Mouse (Mus musculus): Measurements from ENCODE around the gene Carns1. TPM values are rescaled to one million over a fixed set of nuclear protein-coding genes. Genes with fewer than 3 reads are reported as not detected.
A peak's percentile ranks its signal among the peaks of the same experiment; 100 is the strongest.

The Carns1 gene
- polyA plus RNA-seq, 1 experiment, result 2.5 TPM

DNA sequence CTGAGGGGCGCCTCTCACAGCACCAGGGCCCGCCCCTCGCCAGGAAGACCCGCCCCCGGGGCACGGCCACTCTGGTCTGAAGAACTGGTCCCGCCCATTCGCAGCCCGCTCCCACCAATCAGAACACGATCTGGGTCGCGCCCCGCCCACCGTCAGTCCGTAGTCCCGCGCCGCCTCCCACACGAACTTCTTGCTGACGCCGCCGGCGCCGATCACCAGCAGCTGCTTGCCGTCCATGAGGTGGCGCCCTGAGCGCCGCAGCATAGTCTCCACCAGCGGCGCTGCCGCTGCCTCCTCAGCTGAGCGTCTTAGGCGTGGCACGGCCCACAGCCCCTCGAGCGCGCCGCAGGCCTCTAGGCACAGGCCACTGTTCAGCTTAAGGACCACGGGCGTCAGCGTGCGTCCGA, 5.9 kb downstream of the Carns1 start:
- H3K27me3 ChIP-seq (ENCODE audit: control insufficient read depth, insufficient read depth, low read length), result no peaks in the 10 kb centered on the region
- H3K4me3 ChIP-seq (ENCODE audit: control insufficient read depth, low read depth, low read length), result peak overlapping the region; percentile 76
- no peaks in the 10 kb centered on the region for H3K36me3 ChIP-seq (ENCODE audit: control insufficient read depth, insufficient read depth, low read length)
- H3K27ac ChIP-seq (ENCODE audit: control insufficient read depth, insufficient read depth, low read depth, low read length), result peak overlapping the region; percentile 46
- H3K4me1 ChIP-seq (ENCODE audit: control insufficient read depth, insufficient read depth, low read length), result peaks cover 5% of the 10 kb centered on the region
- peak; percentile 84 for TF ChIP-seq POLR2A (IDR thresholded peaks at IDR 0.05; ENCODE audit: control insufficient read depth, low read depth, low read length)
- peak; percentile 41; the same call in 1 of the 2 replicates for TF ChIP-seq CTCF (IDR thresholded peaks at IDR 0.05; ENCODE audit: control insufficient read depth, insufficient read depth, insufficient replicate concordance, low read depth, low read length)

DNA sequence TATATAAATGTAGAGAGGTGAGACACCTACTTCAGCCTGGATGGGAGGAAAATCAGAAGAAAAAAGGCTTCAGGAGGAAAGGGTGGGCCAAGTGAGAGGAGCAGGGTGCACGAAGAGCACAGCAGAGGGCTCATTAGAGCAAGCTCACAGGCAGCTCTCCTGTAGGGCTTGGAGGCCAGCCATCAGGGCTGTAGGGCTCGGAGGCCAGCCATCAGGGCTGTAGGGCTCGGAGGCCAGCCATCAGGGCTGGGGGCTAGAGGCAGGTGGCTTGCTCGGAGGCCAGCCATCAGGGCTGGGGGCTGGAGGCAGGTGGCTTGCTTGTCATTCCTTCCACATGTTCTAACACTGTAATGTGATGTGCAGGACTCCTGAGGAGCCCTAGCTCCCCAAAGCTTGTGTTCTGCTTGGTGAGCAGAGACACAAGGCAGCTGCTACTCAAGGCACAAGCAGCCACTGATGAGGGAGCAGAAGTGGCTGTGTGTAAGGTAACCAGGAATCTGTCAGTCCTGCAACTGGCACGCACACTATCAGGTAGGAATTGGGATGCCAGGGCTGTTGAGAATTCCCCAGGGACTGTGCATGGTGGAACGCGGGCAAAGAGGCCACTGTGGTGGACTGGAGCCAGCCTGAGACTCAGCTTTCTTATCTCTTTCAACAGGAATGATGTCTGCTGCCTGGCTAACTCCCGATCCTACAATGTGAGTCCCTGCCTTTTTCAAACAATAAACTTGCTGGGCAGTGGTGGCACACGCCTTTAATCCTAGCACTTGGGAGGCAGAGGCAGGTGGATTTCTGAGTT, 8.4 kb downstream of the Carns1 start:
- Histone ChIP-seq H3K4me1 (ENCODE audit: control insufficient read depth, insufficient read depth, low read length) (peaks cover 12% of the 10 kb centered on the region), H3K27ac (ENCODE audit: control insufficient read depth, insufficient read depth, low read depth, low read length) (no peak overlapping the region), H3K4me3 (ENCODE audit: control insufficient read depth, low read depth, low read length) (no peak overlapping the region), H3K36me3 (ENCODE audit: control insufficient read depth, insufficient read depth, low read length) (no peaks in the 10 kb centered on the region), H3K27me3 (ENCODE audit: control insufficient read depth, insufficient read depth, low read length) (no peaks in the 10 kb centered on the region)
- TF ChIP-seq POLR2A (IDR thresholded peaks at IDR 0.05; ENCODE audit: control insufficient read depth, low read depth, low read length) (no peak), CTCF (IDR thresholded peaks at IDR 0.05; ENCODE audit: control insufficient read depth, insufficient read depth, insufficient replicate concordance, low read depth, low read length) (no peak)

DNA sequence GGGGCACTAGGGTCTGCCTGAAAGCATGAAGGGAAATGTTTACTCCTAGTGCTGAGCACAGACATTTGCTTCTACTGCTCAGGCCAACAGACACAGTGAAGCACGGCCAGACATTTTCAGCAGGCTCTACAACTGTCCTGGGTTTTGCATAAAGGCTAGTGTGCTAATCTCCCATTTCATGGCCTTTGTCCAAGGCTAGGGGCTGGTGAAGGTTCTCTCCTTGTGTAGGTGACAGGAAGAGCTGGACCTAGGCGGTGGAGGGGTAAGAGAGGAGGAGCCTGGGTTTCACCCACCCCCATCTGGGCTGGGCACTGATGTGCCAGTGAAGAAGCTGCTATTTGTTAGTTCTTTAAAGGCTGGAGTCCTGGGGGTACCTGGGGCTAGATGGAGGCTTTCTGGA, 10.6 kb downstream of the Carns1 start:
- no peaks in the 10 kb centered on the region for H3K27me3 ChIP-seq (ENCODE audit: control insufficient read depth, insufficient read depth, low read length)
- H3K36me3 ChIP-seq (ENCODE audit: control insufficient read depth, insufficient read depth, low read length), result no peaks in the 10 kb centered on the region
- peaks cover 9% of the 10 kb centered on the region for H3K4me1 ChIP-seq (ENCODE audit: control insufficient read depth, insufficient read depth, low read length)
- no peak overlapping the region for H3K4me3 ChIP-seq (ENCODE audit: control insufficient read depth, low read depth, low read length)
- no peak overlapping the region for H3K27ac ChIP-seq (ENCODE audit: control insufficient read depth, insufficient read depth, low read depth, low read length)
- TF ChIP-seq CTCF (IDR thresholded peaks at IDR 0.05; ENCODE audit: control insufficient read depth, insufficient read depth, insufficient replicate concordance, low read depth, low read length) (no peak), POLR2A (IDR thresholded peaks at IDR 0.05; ENCODE audit: control insufficient read depth, low read depth, low read length) (no peak)

DNA sequence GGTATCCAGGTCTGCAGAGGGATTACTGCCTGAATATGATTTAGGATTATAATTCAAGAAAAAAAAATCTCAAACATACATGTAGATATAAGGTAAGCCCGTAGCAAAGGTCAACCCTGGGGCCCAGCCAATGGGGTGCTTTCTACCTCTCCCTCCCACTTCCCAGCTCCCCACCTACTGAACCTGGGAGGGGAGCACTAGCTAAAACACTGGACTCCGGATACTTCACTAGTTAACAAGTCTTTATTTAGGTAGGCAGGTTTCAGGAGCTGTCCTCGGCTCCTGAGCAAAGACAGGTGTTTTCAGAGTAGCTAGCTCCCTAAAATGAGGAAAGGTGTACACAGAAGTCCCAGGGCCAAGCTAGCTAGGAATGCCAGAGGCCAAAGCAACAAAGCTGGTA, 11.2 kb downstream of the Carns1 start:
- no peaks in the 10 kb centered on the region for H3K36me3 ChIP-seq (ENCODE audit: control insufficient read depth, insufficient read depth, low read length)
- H3K27ac ChIP-seq (ENCODE audit: control insufficient read depth, insufficient read depth, low read depth, low read length), result no peak overlapping the region
- H3K4me3 ChIP-seq (ENCODE audit: control insufficient read depth, low read depth, low read length), result no peak overlapping the region
- TF ChIP-seq POLR2A (IDR thresholded peaks at IDR 0.05; ENCODE audit: control insufficient read depth, low read depth, low read length) (no peak), CTCF (IDR thresholded peaks at IDR 0.05; ENCODE audit: control insufficient read depth, insufficient read depth, insufficient replicate concordance, low read depth, low read length) (no peak)
- peaks cover 8% of the 10 kb centered on the region for H3K4me1 ChIP-seq (ENCODE audit: control insufficient read depth, insufficient read depth, low read length)
- H3K27me3 ChIP-seq (ENCODE audit: control insufficient read depth, insufficient read depth, low read length), result no peaks in the 10 kb centered on the region

DNA sequence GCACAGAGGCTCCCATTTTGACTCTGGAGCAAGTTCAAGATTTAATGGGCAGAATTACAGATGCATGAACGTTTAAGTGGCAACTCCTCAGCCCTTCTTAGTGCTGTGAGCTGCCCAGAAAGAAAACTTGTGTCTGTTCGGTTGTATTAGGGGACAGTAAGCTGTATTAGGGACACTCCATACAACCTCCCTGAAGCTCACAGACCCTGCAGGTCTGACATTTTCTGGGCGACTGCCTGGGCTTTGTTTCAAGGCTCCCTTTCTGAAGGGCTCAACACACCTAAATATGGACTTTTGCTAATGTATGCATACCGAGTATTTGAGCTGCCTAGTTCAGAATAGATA, 11.8 kb downstream of the Carns1 start:
- Histone ChIP-seq H3K27ac (ENCODE audit: control insufficient read depth, insufficient read depth, low read depth, low read length) (peak overlapping the region; percentile 33), H3K36me3 (ENCODE audit: control insufficient read depth, insufficient read depth, low read length) (no peaks in the 10 kb centered on the region), H3K27me3 (ENCODE audit: control insufficient read depth, insufficient read depth, low read length) (no peaks in the 10 kb centered on the region), H3K4me1 (ENCODE audit: control insufficient read depth, insufficient read depth, low read length) (peaks cover 8% of the 10 kb centered on the region), H3K4me3 (ENCODE audit: control insufficient read depth, low read depth, low read length) (peak overlapping the region; percentile 93)
- no peak for TF ChIP-seq CTCF (IDR thresholded peaks at IDR 0.05; ENCODE audit: control insufficient read depth, insufficient read depth, insufficient replicate concordance, low read depth, low read length)
- no peak for TF ChIP-seq POLR2A (IDR thresholded peaks at IDR 0.05; ENCODE audit: control insufficient read depth, low read depth, low read length)

DNA sequence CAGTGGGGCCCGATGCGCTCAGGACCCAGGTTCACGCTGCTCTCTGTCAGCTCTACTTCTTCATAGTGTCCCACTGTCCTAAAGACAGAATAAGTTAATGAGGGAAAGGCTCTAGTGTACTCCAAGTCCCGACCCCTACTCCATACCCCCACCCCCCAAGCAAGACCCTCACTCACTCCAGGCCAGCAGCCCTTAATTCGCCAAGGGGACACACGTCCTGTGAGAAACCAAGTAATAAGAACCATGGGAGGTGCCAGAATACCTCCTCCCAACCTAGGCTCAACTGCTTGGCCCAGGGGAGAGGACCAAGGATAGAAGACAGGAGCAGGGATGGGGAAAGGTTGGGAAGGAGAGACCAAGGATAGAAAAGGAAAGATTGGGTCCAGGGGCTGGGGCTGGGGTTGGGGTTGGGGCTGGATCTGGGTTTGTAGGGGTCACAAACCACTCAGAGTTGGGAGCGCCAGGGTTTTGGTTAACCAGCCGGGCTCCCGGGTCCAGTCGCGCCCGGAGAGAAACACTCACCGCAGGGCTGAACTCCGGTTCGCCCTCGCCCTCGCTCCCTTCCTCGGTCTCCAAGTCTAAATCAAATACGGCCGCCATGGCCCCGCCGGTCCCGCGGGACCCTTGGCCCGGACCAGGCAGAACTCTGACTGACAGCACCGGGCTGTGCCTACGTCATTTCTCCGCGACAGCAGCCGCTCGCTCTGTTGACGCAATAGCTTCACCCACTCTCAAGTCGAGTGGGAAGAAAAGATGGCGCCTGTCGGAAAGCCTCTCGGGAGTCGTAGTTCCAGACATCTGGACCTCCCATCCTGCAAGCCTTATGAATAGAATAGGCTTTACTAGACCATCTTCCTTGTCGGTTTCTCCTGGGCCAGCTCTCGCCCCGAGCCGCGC, 12.4 kb downstream of the Carns1 start, which contains the start of gene Rps6kb2:
Gene Rps6kb2, minus strand, starts transcription at position 709 of the 897 bp plus-strand sequence.
- Histone ChIP-seq H3K36me3 (ENCODE audit: control insufficient read depth, insufficient read depth, low read length) (no peaks in the 10 kb centered on the region), H3K4me3 (ENCODE audit: control insufficient read depth, low read depth, low read length) (peak within 1 kb of the TSS; percentile 93), H3K4me1 (ENCODE audit: control insufficient read depth, insufficient read depth, low read length) (peaks cover 8% of the 10 kb centered on the region), H3K27me3 (ENCODE audit: control insufficient read depth, insufficient read depth, low read length) (no peaks in the 10 kb centered on the region), H3K27ac (ENCODE audit: control insufficient read depth, insufficient read depth, low read depth, low read length) (peak within 1 kb of the TSS; percentile 33)
- 0 out of 2 replicates have a peak, but pooled peaks have one; percentile 6 for TF ChIP-seq CTCF (IDR thresholded peaks at IDR 0.05; ENCODE audit: control insufficient read depth, insufficient read depth, insufficient replicate concordance, low read depth, low read length)
- peak; percentile 63 for TF ChIP-seq POLR2A (IDR thresholded peaks at IDR 0.05; ENCODE audit: control insufficient read depth, low read depth, low read length)

DNA sequence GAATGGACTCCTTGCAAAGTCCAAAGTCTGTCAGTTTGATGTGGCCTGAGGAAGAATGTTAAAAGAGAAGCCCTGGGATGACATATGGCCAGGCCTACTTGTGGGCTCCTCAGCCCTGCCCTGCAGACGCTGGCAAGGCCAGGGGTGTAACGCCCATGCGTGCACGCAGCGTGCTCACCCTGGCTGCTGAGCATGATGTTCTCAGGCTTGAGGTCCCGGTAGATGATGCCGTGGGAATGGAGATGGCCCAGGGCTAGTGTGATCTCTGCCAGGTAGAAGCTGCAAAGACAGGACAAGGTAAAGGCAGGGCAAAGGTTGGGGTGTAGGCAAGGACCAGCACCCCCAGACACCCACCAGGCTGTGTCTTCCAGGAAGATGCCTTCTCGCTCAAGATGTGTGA, 16.2 kb downstream of the Carns1 start:
- H3K36me3 ChIP-seq (ENCODE audit: control insufficient read depth, insufficient read depth, low read length), result no peaks in the 10 kb centered on the region

More for the DNA sequence above, 16.2 kb downstream of the Carns1 start:
- H3K27ac ChIP-seq (ENCODE audit: control insufficient read depth, insufficient read depth, low read depth, low read length), result no peak overlapping the region
- H3K4me1 ChIP-seq (ENCODE audit: control insufficient read depth, insufficient read depth, low read length), result peaks cover 8% of the 10 kb centered on the region
- TF ChIP-seq POLR2A (IDR thresholded peaks at IDR 0.05; ENCODE audit: control insufficient read depth, low read depth, low read length), result no peak
- TF ChIP-seq CTCF (IDR thresholded peaks at IDR 0.05; ENCODE audit: control insufficient read depth, insufficient read depth, insufficient replicate concordance, low read depth, low read length), result no peak
- H3K4me3 ChIP-seq (ENCODE audit: control insufficient read depth, low read depth, low read length), result no peak overlapping the region
- no peaks in the 10 kb centered on the region for H3K27me3 ChIP-seq (ENCODE audit: control insufficient read depth, insufficient read depth, low read length)

Data from testis, adult 2 months (tissue).